Mouse (Mus musculus) midbrain, embryonic 16.5 days (tissue): ENCODE measurements around the gene Sema6d. TPM values are rescaled to one million over a fixed set of nuclear protein-coding genes. Genes with fewer than 3 reads are reported as not detected.
A peak's percentile ranks its signal among the peaks of the same experiment; 100 is the strongest.

Experiments used
- ATAC-seq: fragments of 200-750 bp; cut with Nextera tagmentation; 2 replicates; pipeline ENCODE4 v1.8.0; 2017; ENCODE audit warnings: moderate TSS enrichment
- H3K27ac ChIP-seq: fragments of 300-500 bp; sonication (generic); 2 replicates; pipeline ENCODE4 v1.5.1; 2014; ENCODE audit warnings: mild to moderate bottlenecking, low read length, mixed read lengths
- H3K27me3 ChIP-seq: fragments of 300-500 bp; sonication (generic); 2 replicates; pipeline ENCODE4 v1.6.1; 2014; ENCODE audit warnings: low read depth, low read length, mixed read lengths; ENCODE audit not compliant: control insufficient read depth, insufficient read depth
- H3K36me3 ChIP-seq: fragments of 300-500 bp; sonication (generic); 2 replicates; pipeline ENCODE4 v1.6.1; 2014; ENCODE audit warnings: mild to moderate bottlenecking, low read length, moderate library complexity, mixed read lengths; ENCODE audit not compliant: control insufficient read depth, insufficient read depth
- H3K4me1 ChIP-seq: fragments of 300-500 bp; sonication (generic); 2 replicates; pipeline ENCODE4 v1.6.1; 2014; ENCODE audit warnings: mild to moderate bottlenecking, low read length, mixed read lengths; ENCODE audit not compliant: control insufficient read depth, insufficient read depth
- H3K4me2 ChIP-seq: fragments of 300-500 bp; sonication (generic); 2 replicates; pipeline ENCODE4 v1.6.1; 2014; ENCODE audit warnings: mild to moderate bottlenecking, low read length, mixed read lengths
- H3K4me3 ChIP-seq: fragments of 300-500 bp; sonication (generic); 2 replicates; pipeline ENCODE4 v1.5.1; 2014; ENCODE audit warnings: low read depth, mild to moderate bottlenecking, low read length, moderate library complexity, mixed read lengths
- H3K9ac ChIP-seq: fragments of 300-500 bp; sonication (generic); 2 replicates; pipeline ENCODE4 v1.6.1; 2014; ENCODE audit warnings: low read depth, low read length, mixed read lengths
- H3K9me3 ChIP-seq: fragments of 300-500 bp; sonication (generic); replicated peaks from 2 replicates; pipeline ENCODE4 v1.6.1; 2014; ENCODE audit warnings: mild to moderate bottlenecking, low read length, mixed read lengths; ENCODE audit not compliant: control insufficient read depth, poor library complexity, severe bottlenecking
- WGBS: fragments of 180-500 bp; shearing (Covaris S2); extraction: QIAGEN DNeasy Blood & Tissue Kit; methylation state at CpG from one replicate; pipeline ENCODE4 v1.1.7; 2014; 5-methylcytosine and 5-hydroxymethylcytosine counted together
- polyA plus RNA-seq: library from polyadenylated mRNA; unstranded; fragments of >200 nt; fragmentation: Nextera tagmentation; extraction: Ambion mirVana; gene quantifications from 2 replicates; pipeline ENCODE4 v1.2.1, GENCODE M21; 2015

Gene Sema6d
- polyA plus RNA-seq, 1 experiment from 2014 or later = 31.8 TPM

GRCm38 (mm10) chr2:124201493-124201892, 111.7 kb downstream of the Sema6d start:
- ATAC-seq = no peak
- H3K9ac ChIP-seq = no peak overlapping the region
- no peaks in the 10 kb centered on the region for H3K9me3 ChIP-seq
- H3K4me3 ChIP-seq = no peak overlapping the region
- no peak overlapping the region for H3K27ac ChIP-seq
- no peak overlapping the region for H3K4me2 ChIP-seq
- no peaks in the 10 kb centered on the region for H3K27me3 ChIP-seq
- no peaks in the 10 kb centered on the region for H3K36me3 ChIP-seq
- WGBS = 81% methylated on average over 5 of the region's 5 CpGs
- H3K4me1 ChIP-seq = peaks cover 8% of the 10 kb centered on the region

GRCm38 (mm10) chr2:124202475-124202990, 112.8 kb downstream of the Sema6d start:
- Histone ChIP-seq H3K27me3 (no peaks in the 10 kb centered on the region), H3K27ac (0 out of 2 replicates have a peak overlapping the region, but pooled peaks have one; percentile 5), H3K9ac (no peak overlapping the region), H3K36me3 (no peaks in the 10 kb centered on the region), H3K4me1 (peaks cover 8% of the 10 kb centered on the region), H3K4me3 (no peak overlapping the region), H3K4me2 (no peak overlapping the region), H3K9me3 (no peaks in the 10 kb centered on the region)
- ATAC-seq = no peak
- 26% methylated on average over 4 of the region's 4 CpGs for WGBS

GRCm38 (mm10) chr2:124205811-124206210, 116.0 kb downstream of the Sema6d start:
- no peak overlapping the region for H3K4me3 ChIP-seq
- H3K4me1 ChIP-seq = peaks cover 8% of the 10 kb centered on the region
- H3K4me2 ChIP-seq = no peak overlapping the region
- no peak overlapping the region for H3K27ac ChIP-seq
- H3K27me3 ChIP-seq = no peaks in the 10 kb centered on the region
- H3K9ac ChIP-seq = no peak overlapping the region
- ATAC-seq = no peak
- H3K36me3 ChIP-seq = no peaks in the 10 kb centered on the region
- 91% methylated on average over 5 of the region's 5 CpGs for WGBS
- no peaks in the 10 kb centered on the region for H3K9me3 ChIP-seq

- ATAC-seq = no peak
- H3K4me2 ChIP-seq = no peak overlapping the region
Observed at GRCm38 (mm10) chr2:124208251-124208650, 118.5 kb downstream of the Sema6d start.

GRCm38 (mm10) chr2:124223559-124223958, 133.8 kb downstream of the Sema6d start:
- Histone ChIP-seq H3K4me1 (no peaks in the 10 kb centered on the region), H3K9me3 (no peaks in the 10 kb centered on the region), H3K36me3 (no peaks in the 10 kb centered on the region), H3K27ac (no peak overlapping the region), H3K4me3 (no peak overlapping the region), H3K4me2 (no peak overlapping the region), H3K9ac (no peak overlapping the region), H3K27me3 (no peaks in the 10 kb centered on the region)
- WGBS = 80% methylated on average over 7 of the region's 7 CpGs
- ATAC-seq = no peak

More at GRCm38 (mm10) chr2:124208251-124208650, 118.5 kb downstream of the Sema6d start:
- Histone ChIP-seq H3K9ac (no peak overlapping the region), H3K4me1 (no peaks in the 10 kb centered on the region), H3K4me3 (no peak overlapping the region), H3K9me3 (no peaks in the 10 kb centered on the region), H3K27me3 (no peaks in the 10 kb centered on the region), H3K27ac (no peak overlapping the region), H3K36me3 (no peaks in the 10 kb centered on the region)
- WGBS = 61% methylated on average over 2 of the region's 2 CpGs

GRCm38 (mm10) chr2:124224328-124224727, 134.6 kb downstream of the Sema6d start:
- no peak overlapping the region for H3K9ac ChIP-seq
- H3K4me3 ChIP-seq = no peak overlapping the region
- ATAC-seq = no peak
- H3K27ac ChIP-seq = no peak overlapping the region
- no peaks in the 10 kb centered on the region for H3K27me3 ChIP-seq
- no peaks in the 10 kb centered on the region for H3K4me1 ChIP-seq
- H3K9me3 ChIP-seq = no peaks in the 10 kb centered on the region
- H3K36me3 ChIP-seq = no peaks in the 10 kb centered on the region
- no peak overlapping the region for H3K4me2 ChIP-seq
- WGBS = 78% methylated on average over 2 of the region's 2 CpGs

- H3K4me2 ChIP-seq = no peak overlapping the region
- H3K9ac ChIP-seq = no peak overlapping the region
- H3K4me1 ChIP-seq = peaks cover 13% of the 10 kb centered on the region; the same call in 1 of the 2 replicates
- peak; percentile 46; the same call in 1 of the 2 replicates for ATAC-seq
- H3K9me3 ChIP-seq = no peaks in the 10 kb centered on the region
- H3K4me3 ChIP-seq = no peak overlapping the region
- no peaks in the 10 kb centered on the region for H3K36me3 ChIP-seq
- peak overlapping the region; percentile 66 for H3K27ac ChIP-seq
- WGBS = 47% methylated on average over 9 of the region's 9 CpGs
- no peaks in the 10 kb centered on the region for H3K27me3 ChIP-seq
Observed at GRCm38 (mm10) chr2:124234636-124235221, 145.0 kb downstream of the Sema6d start.

GRCm38 (mm10) chr2:124235237-124236055, 145.7 kb downstream of the Sema6d start:
- peak overlapping the region; percentile 66 for H3K27ac ChIP-seq
- H3K36me3 ChIP-seq = no peaks in the 10 kb centered on the region
- ATAC-seq = peak; percentile 79; the same call in 1 of the 2 replicates
- peaks cover 13% of the 10 kb centered on the region; the same call in 1 of the 2 replicates for H3K4me1 ChIP-seq
- no peak overlapping the region for H3K4me3 ChIP-seq
- H3K9ac ChIP-seq = no peak overlapping the region; the same call in 1 of the 2 replicates
- H3K4me2 ChIP-seq = no peak overlapping the region
- H3K9me3 ChIP-seq = no peaks in the 10 kb centered on the region
- H3K27me3 ChIP-seq = no peaks in the 10 kb centered on the region
- WGBS = 27% methylated on average over 6 of the region's 6 CpGs

- peaks cover 13% of the 10 kb centered on the region; the same call in 1 of the 2 replicates for H3K4me1 ChIP-seq
- no peaks in the 10 kb centered on the region for H3K36me3 ChIP-seq
- no peak overlapping the region for H3K9ac ChIP-seq
- no peak overlapping the region for H3K4me2 ChIP-seq
- no peak for ATAC-seq
- no peaks in the 10 kb centered on the region for H3K27me3 ChIP-seq
- no peak overlapping the region for H3K27ac ChIP-seq
- no peaks in the 10 kb centered on the region for H3K9me3 ChIP-seq
- H3K4me3 ChIP-seq = no peak overlapping the region
- 88% methylated on average over 1 of the region's 1 CpGs for WGBS
Observed at GRCm38 (mm10) chr2:124236831-124237230, 147.1 kb downstream of the Sema6d start.
